Mouse (Mus musculus): ENCODE data around the gene Mapkapk5. TPM values are rescaled to one million over a fixed set of nuclear protein-coding genes. Genes with fewer than 3 reads are reported as not detected.
A peak's percentile ranks its signal among the peaks of the same experiment; 100 is the strongest.

The Mapkapk5 gene
- polyA plus RNA-seq, 1 experiment from 2014 or later, result 52.1 TPM

DNA sequence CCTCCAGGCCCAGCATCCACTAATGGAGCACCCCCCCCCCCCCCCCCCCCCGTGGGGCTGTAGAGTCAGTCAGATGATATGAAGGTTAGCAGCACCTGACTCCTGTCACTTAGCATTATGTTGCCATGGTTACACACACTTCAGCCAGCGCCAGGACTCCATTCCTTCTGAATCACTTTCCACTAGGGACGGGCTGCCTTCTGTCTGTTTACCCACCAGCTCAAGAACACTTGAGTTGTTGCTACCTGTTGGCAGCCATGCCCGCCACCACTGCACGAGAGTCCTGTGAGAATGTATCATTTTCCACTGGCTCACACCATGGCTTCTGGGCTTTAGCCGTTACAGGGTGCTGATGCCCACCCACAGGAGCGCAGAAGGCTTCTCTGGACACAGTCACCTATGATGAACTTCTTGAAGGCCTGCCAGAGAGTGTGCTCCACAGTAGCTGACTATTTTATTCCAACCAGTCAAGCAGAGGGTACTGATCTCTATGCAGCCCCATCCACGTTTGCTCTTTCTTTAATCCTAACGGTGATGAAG lies 24.2 kb upstream of the Mapkapk5 start:
- 77% methylated on average over 9 of the region's 9 CpGs for WGBS
- peak; percentile 84 for DNase-seq (ENCODE audit: low spot score, missing footprints)
- Histone ChIP-seq H3K9me3 (ENCODE audit: control insufficient read depth, low read length) (no peaks in the 10 kb centered on the region), H3K27ac (ENCODE audit: low read depth, low read length) (no peak overlapping the region), H3K4me2 (no peak overlapping the region), H3K4me1 (ENCODE audit: control insufficient read depth, insufficient read depth, low read length) (no peaks in the 10 kb centered on the region), H3K27me3 (ENCODE audit: control insufficient read depth, insufficient read depth, low read length) (no peaks in the 10 kb centered on the region), H3K36me3 (ENCODE audit: control insufficient read depth, insufficient read depth, low read length) (no peaks in the 10 kb centered on the region), H3K9ac (ENCODE audit: low read length) (no peak overlapping the region), H3K4me3 (ENCODE audit: low read depth, low read length) (no peak overlapping the region)
- no peak for ATAC-seq (ENCODE audit: low FRiP score)

DNA sequence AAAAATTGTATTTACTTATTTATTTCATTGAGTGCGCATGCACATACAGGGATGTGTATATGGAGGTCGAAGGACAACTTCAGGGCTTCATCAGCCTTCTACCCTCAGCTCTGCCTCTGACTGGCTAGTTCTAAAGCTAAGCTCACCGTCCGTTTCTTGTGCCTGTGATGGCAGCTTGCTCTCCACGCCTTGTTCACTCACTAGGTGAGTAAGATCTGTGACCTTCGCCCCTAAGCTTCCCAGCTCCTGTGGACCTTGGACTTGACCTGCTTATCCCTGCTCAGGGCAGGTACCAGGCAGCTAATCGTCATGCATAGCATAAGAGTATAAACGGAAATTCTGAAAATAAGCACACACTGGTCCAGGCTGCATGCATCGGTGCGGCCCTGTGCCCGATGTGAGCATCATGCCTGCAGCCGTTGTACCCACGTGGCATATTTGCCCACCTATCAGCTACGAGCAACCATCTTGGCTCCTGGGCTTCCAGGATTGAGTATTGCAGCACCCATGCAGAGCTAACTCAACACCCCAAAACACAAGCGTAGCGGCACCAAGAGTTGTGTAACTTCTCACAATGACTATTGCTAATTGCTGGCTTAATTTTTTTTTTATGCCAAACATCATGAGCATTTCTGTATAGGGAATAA lies 20.5 kb upstream of the Mapkapk5 start:
- no peaks in the 10 kb centered on the region for H3K27me3 ChIP-seq (ENCODE audit: control insufficient read depth, insufficient read depth, low read length)
- H3K4me3 ChIP-seq (ENCODE audit: low read depth, low read length), result no peak overlapping the region
- WGBS, result 90% methylated on average over 16 of the region's 16 CpGs

DNA sequence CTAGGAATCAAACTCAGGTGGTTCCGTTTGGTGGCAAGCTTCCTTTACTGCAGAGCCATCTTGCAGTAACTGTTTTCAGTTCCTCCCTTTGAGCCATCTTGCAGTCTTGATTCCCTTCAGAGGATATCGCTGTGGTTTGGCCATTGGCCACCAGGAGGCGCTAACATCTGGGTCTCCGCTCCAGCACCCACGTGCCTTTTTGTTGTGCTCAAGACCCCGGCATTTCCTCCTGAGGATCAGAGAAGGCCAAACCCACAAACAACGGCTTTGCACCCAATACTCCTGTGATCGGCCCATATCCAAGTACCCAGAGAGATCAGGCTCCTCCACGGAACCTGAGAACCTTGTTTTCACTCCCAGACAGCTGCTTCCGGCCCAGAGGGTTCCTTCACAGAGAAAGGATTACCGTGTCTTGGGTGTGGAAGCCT lies 18.8 kb upstream of the Mapkapk5 start:
- Histone ChIP-seq H3K4me1 (ENCODE audit: control insufficient read depth, insufficient read depth, low read length) (no peaks in the 10 kb centered on the region), H3K9me3 (ENCODE audit: control insufficient read depth, low read length) (no peaks in the 10 kb centered on the region), H3K27ac (ENCODE audit: low read depth, low read length) (no peak overlapping the region), H3K4me3 (ENCODE audit: low read depth, low read length) (no peak overlapping the region), H3K4me2 (0 out of 2 replicates have a peak overlapping the region, but pooled peaks have one; percentile 3), H3K27me3 (ENCODE audit: control insufficient read depth, insufficient read depth, low read length) (no peaks in the 10 kb centered on the region), H3K9ac (ENCODE audit: low read length) (0 out of 2 replicates have a peak overlapping the region, but pooled peaks have one; percentile 13), H3K36me3 (ENCODE audit: control insufficient read depth, insufficient read depth, low read length) (no peaks in the 10 kb centered on the region)
- WGBS, result 13% methylated on average over 11 of the region's 11 CpGs
- peak; percentile 100 for DNase-seq (ENCODE audit: low spot score, missing footprints)
- peak; percentile 44; the same call in 1 of the 2 replicates for ATAC-seq (ENCODE audit: low FRiP score)

More for the DNA sequence above, 20.5 kb upstream of the Mapkapk5 start:
- no peaks in the 10 kb centered on the region for H3K4me1 ChIP-seq (ENCODE audit: control insufficient read depth, insufficient read depth, low read length)
- H3K9ac ChIP-seq (ENCODE audit: low read length), result no peak overlapping the region
- H3K36me3 ChIP-seq (ENCODE audit: control insufficient read depth, insufficient read depth, low read length), result no peaks in the 10 kb centered on the region
- no peaks in the 10 kb centered on the region for H3K9me3 ChIP-seq (ENCODE audit: control insufficient read depth, low read length)
- H3K4me2 ChIP-seq, result no peak overlapping the region
- no peak for DNase-seq (ENCODE audit: low spot score, missing footprints)
- no peak for ATAC-seq (ENCODE audit: low FRiP score)
- H3K27ac ChIP-seq (ENCODE audit: low read depth, low read length), result no peak overlapping the region

DNA sequence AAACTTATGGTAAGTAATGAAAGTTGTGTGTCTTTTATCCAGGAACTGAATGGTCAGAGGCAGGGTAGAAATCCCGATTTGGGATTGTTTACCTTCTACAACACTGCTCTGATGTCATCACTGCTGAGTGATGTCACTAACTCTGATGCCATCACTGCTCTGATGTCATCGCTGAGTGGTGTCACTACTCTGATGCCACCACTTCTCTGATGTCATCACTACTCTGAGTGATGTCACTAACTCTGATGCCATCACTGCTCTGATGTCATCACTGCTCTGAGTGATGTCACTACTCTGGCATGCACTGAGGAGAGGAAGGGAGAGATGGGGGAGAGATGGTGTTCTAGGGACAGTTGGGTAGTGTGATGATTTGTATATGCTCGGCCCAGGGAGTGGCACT lies 16.7 kb upstream of the Mapkapk5 start:
- WGBS, result 88% methylated on average over 3 of the region's 3 CpGs
- H3K36me3 ChIP-seq (ENCODE audit: control insufficient read depth, insufficient read depth, low read length), result no peaks in the 10 kb centered on the region
- ATAC-seq (ENCODE audit: low FRiP score), result no peak
- H3K27me3 ChIP-seq (ENCODE audit: control insufficient read depth, insufficient read depth, low read length), result no peaks in the 10 kb centered on the region
- H3K9me3 ChIP-seq (ENCODE audit: control insufficient read depth, low read length), result no peaks in the 10 kb centered on the region
- no peak overlapping the region for H3K9ac ChIP-seq (ENCODE audit: low read length)
- H3K4me3 ChIP-seq (ENCODE audit: low read depth, low read length), result no peak overlapping the region
- H3K27ac ChIP-seq (ENCODE audit: low read depth, low read length), result no peak overlapping the region
- no peak overlapping the region for H3K4me2 ChIP-seq
- DNase-seq (ENCODE audit: low spot score, missing footprints), result no peak
- H3K4me1 ChIP-seq (ENCODE audit: control insufficient read depth, insufficient read depth, low read length), result no peaks in the 10 kb centered on the region

DNA sequence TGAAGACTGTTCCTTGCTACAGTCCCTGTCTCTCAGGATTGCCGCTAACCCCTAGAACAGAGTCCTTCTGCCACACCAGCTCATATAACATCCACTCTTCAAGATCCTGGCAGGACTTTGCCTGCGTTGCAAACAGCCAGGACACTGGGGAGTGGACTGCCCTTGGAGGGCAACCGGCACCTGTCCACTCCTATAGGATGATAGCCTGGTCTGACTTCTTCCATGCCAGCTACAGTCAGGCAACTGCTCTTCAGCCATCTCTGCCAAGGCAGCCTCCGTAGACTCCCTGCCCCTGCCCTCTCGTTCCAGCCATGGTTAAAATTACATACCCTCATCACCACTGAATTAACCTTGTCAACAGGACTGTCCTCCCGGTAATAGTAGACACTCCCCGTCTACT lies 3.5 kb upstream of the Mapkapk5 start:
- no peaks in the 10 kb centered on the region for H3K36me3 ChIP-seq (ENCODE audit: control insufficient read depth, insufficient read depth, low read length)
- ATAC-seq (ENCODE audit: low FRiP score) (no peak), DNase-seq (ENCODE audit: low spot score, missing footprints) (no peak)
- H3K27ac ChIP-seq (ENCODE audit: low read depth, low read length), result no peak overlapping the region
- H3K4me1 ChIP-seq (ENCODE audit: control insufficient read depth, insufficient read depth, low read length), result peaks cover 9% of the 10 kb centered on the region
- no peaks in the 10 kb centered on the region for H3K27me3 ChIP-seq (ENCODE audit: control insufficient read depth, insufficient read depth, low read length)
- 83% methylated on average over 7 of the region's 7 CpGs for WGBS
- no peak overlapping the region for H3K9ac ChIP-seq (ENCODE audit: low read length)
- no peaks in the 10 kb centered on the region for H3K9me3 ChIP-seq (ENCODE audit: control insufficient read depth, low read length)
- no peak overlapping the region for H3K4me3 ChIP-seq (ENCODE audit: low read depth, low read length)
- H3K4me2 ChIP-seq, result no peak overlapping the region

DNA sequence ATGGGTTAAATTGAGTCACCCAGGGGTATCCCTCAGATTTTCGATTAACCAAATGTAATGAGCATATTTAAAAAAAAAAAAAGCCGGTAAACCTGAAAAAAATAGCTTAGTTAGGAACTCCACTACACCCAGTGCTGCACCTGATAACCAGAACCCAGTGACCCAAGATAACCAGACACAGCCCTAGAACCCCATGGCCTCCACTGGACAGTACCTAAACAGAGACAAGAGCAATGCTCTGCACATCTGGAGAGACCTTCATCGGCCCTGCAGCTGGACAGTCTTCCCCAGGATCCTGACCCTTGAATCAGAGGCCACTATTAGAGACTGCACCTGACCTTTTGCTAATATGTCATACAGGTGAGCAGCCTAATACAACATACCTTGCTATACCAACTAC lies 1.4 kb upstream of the Mapkapk5 start:
- no peak for ATAC-seq (ENCODE audit: low FRiP score)
- Histone ChIP-seq H3K36me3 (ENCODE audit: control insufficient read depth, insufficient read depth, low read length) (no peaks in the 10 kb centered on the region), H3K9ac (ENCODE audit: low read length) (no peak overlapping the region), H3K4me3 (ENCODE audit: low read depth, low read length) (no peak overlapping the region), H3K4me1 (ENCODE audit: control insufficient read depth, insufficient read depth, low read length) (peaks cover 15% of the 10 kb centered on the region), H3K9me3 (ENCODE audit: control insufficient read depth, low read length) (no peaks in the 10 kb centered on the region), H3K27ac (ENCODE audit: low read depth, low read length) (no peak overlapping the region), H3K27me3 (ENCODE audit: control insufficient read depth, insufficient read depth, low read length) (no peaks in the 10 kb centered on the region), H3K4me2 (no peak overlapping the region)
- no peak for DNase-seq (ENCODE audit: low spot score, missing footprints)
- WGBS, result 92% methylated on average over 3 of the region's 3 CpGs

DNA sequence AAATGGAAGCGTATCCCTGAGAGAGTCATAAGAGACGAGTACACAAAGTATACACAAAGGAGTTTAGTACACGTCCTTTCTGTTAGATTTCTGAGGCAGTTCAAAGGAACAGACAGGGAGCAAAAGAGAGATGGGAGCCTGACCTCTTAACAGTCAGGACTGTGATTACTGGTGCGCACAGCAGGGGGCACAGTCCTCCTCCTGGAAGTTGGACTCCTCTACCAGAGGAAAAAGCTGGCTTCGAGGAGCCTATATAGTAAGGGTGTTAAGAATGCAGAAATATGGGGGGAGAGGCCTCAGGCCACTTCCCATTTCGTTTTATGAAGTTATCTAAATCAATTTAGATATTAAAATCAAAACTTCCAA lies 808 bp upstream of the Mapkapk5 start:
- peak; percentile 89 for DNase-seq (ENCODE audit: low spot score, missing footprints)
- H3K4me3 ChIP-seq (ENCODE audit: low read depth, low read length), result peak overlapping the region; percentile 100
- no peaks in the 10 kb centered on the region for H3K27me3 ChIP-seq (ENCODE audit: control insufficient read depth, insufficient read depth, low read length)
- H3K9ac ChIP-seq (ENCODE audit: low read length), result peak overlapping the region; percentile 98
- peaks cover 15% of the 10 kb centered on the region for H3K4me1 ChIP-seq (ENCODE audit: control insufficient read depth, insufficient read depth, low read length)
- H3K4me2 ChIP-seq, result peak overlapping the region; percentile 50
- no peaks in the 10 kb centered on the region for H3K36me3 ChIP-seq (ENCODE audit: control insufficient read depth, insufficient read depth, low read length)
- no peaks in the 10 kb centered on the region for H3K9me3 ChIP-seq (ENCODE audit: control insufficient read depth, low read length)
- ATAC-seq (ENCODE audit: low FRiP score), result 0 out of 2 replicates have a peak, but pooled peaks have one; percentile 19
- WGBS, result 40% methylated on average over 6 of the region's 6 CpGs
- no peak overlapping the region for H3K27ac ChIP-seq (ENCODE audit: low read depth, low read length)

DNA sequence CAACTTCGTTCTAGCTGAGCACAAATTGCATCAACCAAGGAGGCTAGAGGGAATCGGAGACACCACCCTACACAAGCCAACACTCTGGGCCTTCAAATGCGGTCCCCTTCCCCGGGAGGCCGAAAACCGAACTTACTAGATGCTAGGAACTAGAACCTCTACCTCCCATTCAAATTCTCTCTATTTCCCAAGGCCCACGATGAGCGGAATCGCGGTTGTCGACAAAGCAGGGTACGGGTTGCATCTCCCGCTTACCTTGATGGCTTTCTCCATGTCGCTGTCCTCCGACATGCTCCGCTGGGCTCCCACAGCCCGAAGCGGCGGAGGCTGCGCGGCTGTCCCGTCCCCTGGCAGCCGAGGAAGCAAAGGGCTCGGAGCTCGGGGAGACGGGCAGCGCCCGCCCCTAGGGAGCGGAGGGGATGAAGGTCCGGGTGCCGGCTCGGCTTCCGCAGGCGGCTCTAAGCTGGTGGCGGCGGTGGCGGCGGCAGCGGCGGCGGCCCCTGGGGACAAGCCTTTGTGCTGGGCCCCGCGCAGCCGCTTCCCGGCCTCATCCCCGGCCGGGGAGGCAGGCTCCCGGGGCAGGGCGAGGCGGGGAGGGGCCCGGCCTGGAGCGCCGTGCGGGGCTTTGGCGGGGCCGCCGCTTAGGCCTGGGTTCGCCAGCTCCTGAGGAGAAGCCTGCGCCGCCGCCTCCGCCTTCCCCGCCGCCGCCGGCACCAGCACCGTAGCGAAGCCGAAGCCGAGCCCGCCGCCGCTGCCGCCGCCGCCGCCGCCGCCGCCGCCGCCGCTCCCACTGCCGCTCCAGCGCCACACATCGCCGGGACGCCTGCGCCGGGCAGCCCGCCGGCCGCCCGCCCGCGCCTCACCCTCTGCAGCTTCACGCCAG lies 554 bp downstream of the Mapkapk5 start, which contains the start of the genes Adam1a and Gm42878:
Gene Adam1a (minus strand): TSS at position 573 of the 883 bp plus-strand sequence.
Gene Gm42878 (minus strand): TSS at position 573 of the 883 bp plus-strand sequence.
- peaks cover 15% of the 10 kb centered on the region for H3K4me1 ChIP-seq (ENCODE audit: control insufficient read depth, insufficient read depth, low read length)
- no peaks in the 10 kb centered on the region for H3K36me3 ChIP-seq (ENCODE audit: control insufficient read depth, insufficient read depth, low read length)
- WGBS, result 2% methylated on average over 44 of the region's 97 CpGs
- no peaks in the 10 kb centered on the region for H3K27me3 ChIP-seq (ENCODE audit: control insufficient read depth, insufficient read depth, low read length)
- DNase-seq (ENCODE audit: low spot score, missing footprints) (peak; percentile 93), ATAC-seq (ENCODE audit: low FRiP score) (peak; percentile 69; the same call in 1 of the 2 replicates)
- H3K4me3 ChIP-seq (ENCODE audit: low read depth, low read length), result peak within 1 kb of the TSS; percentile 100
- peak within 1 kb of the TSS; percentile 98 for H3K9ac ChIP-seq (ENCODE audit: low read length)
- H3K9me3 ChIP-seq (ENCODE audit: control insufficient read depth, low read length), result no peaks in the 10 kb centered on the region
- peak within 1 kb of the TSS; percentile 89 for H3K4me2 ChIP-seq
- peak within 1 kb of the TSS; percentile 93 for H3K27ac ChIP-seq (ENCODE audit: low read depth, low read length)

DNA sequence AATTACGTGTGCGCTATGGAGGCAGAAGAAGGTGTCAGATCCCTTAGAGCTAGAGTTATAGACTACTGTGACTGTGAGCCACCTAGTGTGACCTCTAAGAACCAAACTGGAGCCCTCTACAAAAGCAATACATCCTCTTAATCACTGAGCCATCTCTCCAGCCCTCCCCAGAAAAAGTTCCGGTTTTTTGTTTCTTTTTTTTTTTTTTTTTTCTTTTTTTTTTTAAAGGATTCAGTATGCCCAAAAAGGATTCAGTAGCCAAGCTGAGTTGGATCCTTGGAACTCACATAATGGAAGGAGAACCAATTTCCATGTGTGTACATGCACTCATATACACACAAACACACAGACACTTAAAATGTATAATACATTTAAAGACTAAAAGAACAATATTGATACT lies 2.3 kb downstream of the Mapkapk5 start:
- peaks cover 15% of the 10 kb centered on the region for H3K4me1 ChIP-seq (ENCODE audit: control insufficient read depth, insufficient read depth, low read length)
- no peak overlapping the region for H3K9ac ChIP-seq (ENCODE audit: low read length)
- H3K27ac ChIP-seq (ENCODE audit: low read depth, low read length), result no peak overlapping the region
- no peak overlapping the region for H3K4me2 ChIP-seq
- no peaks in the 10 kb centered on the region for H3K9me3 ChIP-seq (ENCODE audit: control insufficient read depth, low read length)
- DNase-seq (ENCODE audit: low spot score, missing footprints) (no peak), ATAC-seq (ENCODE audit: low FRiP score) (no peak)
- no peaks in the 10 kb centered on the region for H3K27me3 ChIP-seq (ENCODE audit: control insufficient read depth, insufficient read depth, low read length)
- H3K4me3 ChIP-seq (ENCODE audit: low read depth, low read length), result no peak overlapping the region
- 80% methylated on average over 3 of the region's 3 CpGs for whole genome bisulfite sequencing
- no peaks in the 10 kb centered on the region for H3K36me3 ChIP-seq (ENCODE audit: control insufficient read depth, insufficient read depth, low read length)

Measured in midbrain, embryonic 11.5 days (tissue).